Mouse (Mus musculus) hindbrain, embryonic 12.5 days (tissue): ENCODE data around the gene Mtx1. TPM values are rescaled to one million over a fixed set of nuclear protein-coding genes. Genes with fewer than 3 reads are reported as not detected.

Experiments used
- ATAC-seq: fragments of 200-750 bp; cut with Nextera tagmentation; 2 replicates; pipeline ENCODE4 v1.8.0; 2017; ENCODE audit warnings: moderate TSS enrichment; ENCODE audit not compliant: low FRiP score
- H3K27ac ChIP-seq: fragments of 300-500 bp; sonication (generic); 2 replicates; pipeline ENCODE4 v1.5.1; 2016; ENCODE audit warnings: mild to moderate bottlenecking
- H3K27me3 ChIP-seq: fragments of 300-500 bp; sonication (generic); 2 replicates; pipeline ENCODE4 v1.6.1; 2016; ENCODE audit warnings: mild to moderate bottlenecking
- H3K36me3 ChIP-seq: fragments of 300-500 bp; sonication (generic); 2 replicates; pipeline ENCODE4 v1.6.1; 2016; ENCODE audit warnings: mild to moderate bottlenecking
- H3K4me1 ChIP-seq: fragments of 300-500 bp; sonication (generic); 2 replicates; pipeline ENCODE4 v1.6.1; 2016
- H3K4me2 ChIP-seq: fragments of 300-500 bp; sonication (generic); replicated peaks from 2 replicates; pipeline ENCODE4 v1.6.1; 2016; ENCODE audit warnings: mild to moderate bottlenecking
- H3K4me3 ChIP-seq: fragments of 300-500 bp; sonication (generic); 2 replicates; pipeline ENCODE4 v1.5.1; 2016; ENCODE audit warnings: mild to moderate bottlenecking
- H3K9ac ChIP-seq: fragments of 300-500 bp; sonication (generic); 2 replicates; pipeline ENCODE4 v1.6.1; 2016; ENCODE audit warnings: mild to moderate bottlenecking, moderate library complexity
- H3K9me3 ChIP-seq: fragments of 300-500 bp; sonication (generic); replicated peaks from 2 replicates; pipeline ENCODE4 v1.6.1; 2016; ENCODE audit warnings: mild to moderate bottlenecking
- WGBS: fragments of 180-500 bp; shearing (Covaris S2); methylation state at CpG from one replicate; pipeline ENCODE4 v1.1.7; 2016; 5-methylcytosine and 5-hydroxymethylcytosine counted together
- polyA plus RNA-seq: library from polyadenylated mRNA; unstranded; fragments of >200 nt; fragmentation: Nextera tagmentation; extraction: Ambion mirVana; gene quantifications from 2 replicates; pipeline ENCODE4 v1.2.1, GENCODE M21; 2016

The Mtx1 gene
- polyA plus RNA-seq, 1 experiment from 2014 or later: 175 TPM

- Histone ChIP-seq H3K9me3 (no peaks in the 10 kb centered on the region), H3K4me3 (no peak overlapping the region), H3K9ac (no peak overlapping the region), H3K4me1 (peaks cover 2% of the 10 kb centered on the region), H3K27ac (no peak overlapping the region), H3K27me3 (0 out of 2 replicates have a peak, but pooled peaks cover 4% of the 10 kb centered on the region), H3K4me2 (no peak overlapping the region), H3K36me3 (peaks cover 89% of the 10 kb centered on the region)
- 95% methylated on average over 21 of the region's 21 CpGs for WGBS
- ATAC-seq: no peak
Observed at GRCm38 (mm10) chr3:89237682-89238081, 10.8 kb upstream of the Mtx1 start.

- Histone ChIP-seq H3K27ac (no peak overlapping the region), H3K4me2 (no peak overlapping the region), H3K27me3 (0 out of 2 replicates have a peak, but pooled peaks cover 4% of the 10 kb centered on the region), H3K9me3 (no peaks in the 10 kb centered on the region), H3K4me1 (no peaks in the 10 kb centered on the region; the same call in 1 of the 2 replicates), H3K4me3 (no peak overlapping the region), H3K36me3 (peaks cover 79% of the 10 kb centered on the region), H3K9ac (no peak overlapping the region)
- ATAC-seq: no peak
- 94% methylated on average over 10 of the region's 10 CpGs for WGBS
Observed at GRCm38 (mm10) chr3:89236516-89236915, 9.6 kb upstream of the Mtx1 start.

GRCm38 (mm10) chr3:89233562-89234110 is 6.7 kb upstream of the Mtx1 start:
- Histone ChIP-seq H3K36me3 (peaks cover 54% of the 10 kb centered on the region), H3K4me2 (no peak overlapping the region), H3K9ac (no peak overlapping the region), H3K4me3 (no peak overlapping the region), H3K9me3 (no peaks in the 10 kb centered on the region), H3K4me1 (peaks cover 3% of the 10 kb centered on the region; the same call in 1 of the 2 replicates), H3K27ac (no peak overlapping the region), H3K27me3 (peaks cover 1% of the 10 kb centered on the region; the same call in 1 of the 2 replicates)
- no peak for ATAC-seq
- WGBS: 87% methylated on average over 14 of the region's 14 CpGs

GRCm38 (mm10) chr3:89232614-89233013 is 5.7 kb upstream of the Mtx1 start:
- ATAC-seq: no peak
- 77% methylated on average over 6 of the region's 6 CpGs for WGBS
- H3K4me3 ChIP-seq: no peak overlapping the region
- no peaks in the 10 kb centered on the region; the same call in 1 of the 2 replicates for H3K27me3 ChIP-seq
- no peak overlapping the region for H3K4me2 ChIP-seq
- peaks cover 12% of the 10 kb centered on the region for H3K4me1 ChIP-seq
- no peak overlapping the region for H3K27ac ChIP-seq
- no peaks in the 10 kb centered on the region for H3K9me3 ChIP-seq
- H3K36me3 ChIP-seq: peaks cover 44% of the 10 kb centered on the region
- H3K9ac ChIP-seq: no peak overlapping the region

GRCm38 (mm10) chr3:89231772-89232275 is 4.9 kb upstream of the Mtx1 start:
- H3K36me3 ChIP-seq: peaks cover 36% of the 10 kb centered on the region
- H3K9ac ChIP-seq: no peak overlapping the region
- ATAC-seq: no peak
- 77% methylated on average over 16 of the region's 16 CpGs for WGBS
- H3K4me3 ChIP-seq: no peak overlapping the region
- no peak overlapping the region for H3K27ac ChIP-seq
- no peaks in the 10 kb centered on the region for H3K9me3 ChIP-seq
- no peak overlapping the region for H3K4me2 ChIP-seq
- peaks cover 19% of the 10 kb centered on the region for H3K4me1 ChIP-seq
- H3K27me3 ChIP-seq: no peaks in the 10 kb centered on the region; the same call in 1 of the 2 replicates

GRCm38 (mm10) chr3:89231345-89231744 is 4.5 kb upstream of the Mtx1 start:
- no peak for ATAC-seq
- H3K4me3 ChIP-seq: no peak overlapping the region
- WGBS: 71% methylated on average over 7 of the region's 7 CpGs
- H3K9me3 ChIP-seq: no peaks in the 10 kb centered on the region
- no peak overlapping the region for H3K27ac ChIP-seq
- H3K4me2 ChIP-seq: no peak overlapping the region
- H3K4me1 ChIP-seq: peaks cover 24% of the 10 kb centered on the region
- H3K27me3 ChIP-seq: no peaks in the 10 kb centered on the region; the same call in 1 of the 2 replicates
- peaks cover 31% of the 10 kb centered on the region for H3K36me3 ChIP-seq
- H3K9ac ChIP-seq: no peak overlapping the region

- H3K27ac ChIP-seq: no peak overlapping the region
- H3K27me3 ChIP-seq: no peaks in the 10 kb centered on the region; the same call in 1 of the 2 replicates
- 92% methylated on average over 2 of the region's 2 CpGs for WGBS
- H3K9ac ChIP-seq: no peak overlapping the region
- ATAC-seq: no peak
- H3K4me1 ChIP-seq: peaks cover 31% of the 10 kb centered on the region
- no peak overlapping the region for H3K4me3 ChIP-seq
- H3K9me3 ChIP-seq: no peaks in the 10 kb centered on the region
- no peak overlapping the region for H3K4me2 ChIP-seq
- peaks cover 24% of the 10 kb centered on the region for H3K36me3 ChIP-seq
Observed at GRCm38 (mm10) chr3:89230561-89230960, 3.7 kb upstream of the Mtx1 start.

GRCm38 (mm10) chr3:89229276-89229675 is 2.4 kb upstream of the Mtx1 start:
- Histone ChIP-seq H3K36me3 (peaks cover 12% of the 10 kb centered on the region), H3K4me1 (peaks cover 44% of the 10 kb centered on the region), H3K9me3 (no peaks in the 10 kb centered on the region), H3K4me3 (no peak overlapping the region), H3K4me2 (0 out of 2 replicates have a peak overlapping the region, but pooled peaks have one; percentile 70), H3K9ac (no peak overlapping the region), H3K27me3 (no peaks in the 10 kb centered on the region; the same call in 1 of the 2 replicates), H3K27ac (no peak overlapping the region)
- WGBS: 58% methylated on average over 4 of the region's 4 CpGs
- ATAC-seq: no peak

- H3K36me3 ChIP-seq: peaks cover 14% of the 10 kb centered on the region
- 32% methylated on average over 10 of the region's 10 CpGs for WGBS
- H3K9ac ChIP-seq: peak within 1 kb of the TSS; percentile 76
- peaks cover 49% of the 10 kb centered on the region for H3K4me1 ChIP-seq
- peak within 1 kb of the TSS; percentile 70 for H3K4me2 ChIP-seq
- peak within 1 kb of the TSS; percentile 49 for H3K4me3 ChIP-seq
- H3K27ac ChIP-seq: peak within 1 kb of the TSS; percentile 88
- H3K27me3 ChIP-seq: no peaks in the 10 kb centered on the region; the same call in 1 of the 2 replicates
- no peak for ATAC-seq
- H3K9me3 ChIP-seq: no peaks in the 10 kb centered on the region
Observed at GRCm38 (mm10) chr3:89228836-89229235, 1.9 kb upstream of the Mtx1 start, which contains the start of gene Muc1. Gene Muc1 (plus strand): TSS chr3:89229057.

GRCm38 (mm10) chr3:89228180-89228549 is 1.3 kb upstream of the Mtx1 start:
- peak; percentile 21 for ATAC-seq
- peaks cover 12% of the 10 kb centered on the region for H3K36me3 ChIP-seq
- peak overlapping the region; percentile 49 for H3K4me3 ChIP-seq
- H3K27me3 ChIP-seq: no peaks in the 10 kb centered on the region; the same call in 1 of the 2 replicates
- WGBS: under 1% methylated on average over 20 of the region's 20 CpGs
- peak overlapping the region; percentile 88 for H3K27ac ChIP-seq
- H3K4me2 ChIP-seq: peak overlapping the region; percentile 70
- H3K9me3 ChIP-seq: no peaks in the 10 kb centered on the region
- H3K9ac ChIP-seq: peak overlapping the region; percentile 76
- H3K4me1 ChIP-seq: peaks cover 55% of the 10 kb centered on the region

GRCm38 (mm10) chr3:89227307-89228179 is 655 bp upstream of the Mtx1 start:
- Histone ChIP-seq H3K36me3 (peaks cover 17% of the 10 kb centered on the region; the same call in 1 of the 2 replicates), H3K4me1 (peaks cover 60% of the 10 kb centered on the region), H3K9me3 (no peaks in the 10 kb centered on the region), H3K27ac (peak overlapping the region; percentile 88), H3K4me3 (peak overlapping the region; percentile 49), H3K27me3 (no peaks in the 10 kb centered on the region; the same call in 1 of the 2 replicates), H3K4me2 (peak overlapping the region; percentile 70), H3K9ac (peak overlapping the region; percentile 76)
- peak; percentile 67 for ATAC-seq
- 2% methylated on average over 41 of the region's 41 CpGs for WGBS

GRCm38 (mm10) chr3:89226361-89226760 is 527 bp downstream of the Mtx1 start:
- peak overlapping the region; percentile 76 for H3K9ac ChIP-seq
- WGBS: 7% methylated on average over 11 of the region's 11 CpGs
- peaks cover 25% of the 10 kb centered on the region; the same call in 1 of the 2 replicates for H3K36me3 ChIP-seq
- no peaks in the 10 kb centered on the region for H3K9me3 ChIP-seq
- H3K27me3 ChIP-seq: no peaks in the 10 kb centered on the region; the same call in 1 of the 2 replicates
- no peak; the same call in 1 of the 2 replicates for ATAC-seq
- H3K4me2 ChIP-seq: peak overlapping the region; percentile 70
- H3K4me1 ChIP-seq: peaks cover 60% of the 10 kb centered on the region
- H3K4me3 ChIP-seq: peak overlapping the region; percentile 49
- H3K27ac ChIP-seq: peak overlapping the region; percentile 88
